Mouse (Mus musculus): Measurements from ENCODE around the gene Jkamp.
A peak's percentile ranks its signal among the peaks of the same experiment; 100 is the strongest.

Jkamp gene

GRCm38 (mm10) chr12:72086166-72086825 lies 907 bp downstream of the Jkamp start:
- DNase-seq = peak in 1 of 2 experiments; percentile 11

- DNase-seq = no peak
Observed at GRCm38 (mm10) chr12:72089802-72090201, 4.4 kb downstream of the Jkamp start.

GRCm38 (mm10) chr12:72096966-72097365 lies 11.6 kb downstream of the Jkamp start:
- no peak for DNase-seq

GRCm38 (mm10) chr12:72102776-72103175 lies 17.4 kb downstream of the Jkamp start:
- no peak for DNase-seq

- no peak for DNase-seq
Observed at GRCm38 (mm10) chr12:72104027-72104426, 18.6 kb downstream of the Jkamp start.

- DNase-seq = peak; percentile 76 to 85
Observed at GRCm38 (mm10) chr12:72104525-72105281, 19.3 kb downstream of the Jkamp start.

- no peak for DNase-seq
Observed at GRCm38 (mm10) chr12:72115126-72115525, 29.7 kb downstream of the Jkamp start.

- no peak for DNase-seq
Observed at GRCm38 (mm10) chr12:72115686-72116345, 30.4 kb downstream of the Jkamp start.

GRCm38 (mm10) chr12:72129203-72129602 lies 43.8 kb downstream of the Jkamp start:
- DNase-seq = no peak

- no peak for DNase-seq
Observed at GRCm38 (mm10) chr12:72150786-72151185, 65.4 kb downstream of the Jkamp start.
